Mouse (Mus musculus) c-Kit-negative CD71-positive TER-119-positive erythroid progenitor cells, embryonic 14.5 days (primary cell): Measurements from ENCODE around the gene Asz1.

Experiments
- DNase-seq: peaks from one replicate; pipeline ENCODE4 v3.0.0-alpha.2; 2013; ENCODE audit warnings: low read depth, low spot score

Asz1 gene

DNA sequence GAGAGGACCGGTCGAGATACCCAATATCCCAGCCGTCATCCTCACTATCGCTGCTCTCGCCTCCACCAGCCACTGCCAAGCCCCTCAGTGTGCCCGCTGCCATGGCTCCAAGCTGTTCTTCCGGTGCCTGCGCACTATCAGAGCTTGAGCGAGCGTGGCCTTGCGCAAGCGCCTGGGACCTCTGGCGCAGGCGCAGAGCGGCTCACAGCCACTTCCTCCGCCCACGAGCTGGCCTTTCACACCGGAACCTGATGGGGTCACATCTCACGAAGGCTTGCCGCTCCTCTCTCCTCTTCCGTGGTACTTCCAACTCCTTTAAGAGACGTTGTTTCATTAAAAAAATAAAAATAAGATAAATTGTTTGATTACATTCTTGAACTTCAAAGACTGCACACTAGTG, at the start of gene Asz1:
TSS of gene Asz1 (minus strand) at position 128 of the 400 bp plus-strand sequence.
- DNase-seq = no peak

DNA sequence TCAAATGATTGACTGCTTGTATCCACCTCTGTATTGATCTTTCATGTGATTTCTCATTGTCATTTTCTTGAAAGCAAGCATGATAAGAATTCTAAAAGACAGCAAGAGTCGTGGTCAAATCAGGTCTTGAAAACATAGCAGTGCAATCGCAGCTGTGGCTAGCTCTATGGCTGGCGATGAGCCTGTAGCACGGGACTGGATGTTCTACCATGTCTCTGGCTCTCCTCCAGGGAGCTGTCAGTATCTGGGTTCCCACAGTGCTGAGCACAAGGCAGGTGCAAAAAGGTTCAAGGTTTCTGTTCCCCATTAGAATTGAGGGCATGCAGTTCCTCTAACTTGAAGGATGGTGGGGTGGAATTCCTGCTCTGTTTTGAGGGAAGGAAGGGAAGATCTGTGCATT, 44.2 kb upstream of the Asz1 start:
- DNase-seq = no peak

DNA sequence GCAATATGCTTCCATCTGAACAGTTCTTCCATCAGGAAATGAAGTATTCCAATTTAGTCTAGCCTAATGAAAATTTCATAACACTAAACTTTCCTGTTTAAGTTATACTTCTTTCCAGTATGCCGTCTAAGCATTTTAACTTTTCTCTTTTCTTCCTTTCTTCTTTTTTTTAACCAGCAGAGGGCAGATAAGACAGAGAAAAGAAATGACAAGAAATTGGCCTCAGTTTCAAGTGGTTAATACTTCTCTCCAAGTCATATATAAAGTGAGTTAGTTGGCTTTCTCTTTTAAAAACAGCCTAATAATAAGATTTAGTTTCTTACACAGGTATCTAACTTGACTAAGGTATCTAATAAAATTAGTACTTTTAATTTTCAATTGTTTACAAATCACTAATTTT, 26.4 kb upstream of the Asz1 start:
- no peak for DNase-seq

DNA sequence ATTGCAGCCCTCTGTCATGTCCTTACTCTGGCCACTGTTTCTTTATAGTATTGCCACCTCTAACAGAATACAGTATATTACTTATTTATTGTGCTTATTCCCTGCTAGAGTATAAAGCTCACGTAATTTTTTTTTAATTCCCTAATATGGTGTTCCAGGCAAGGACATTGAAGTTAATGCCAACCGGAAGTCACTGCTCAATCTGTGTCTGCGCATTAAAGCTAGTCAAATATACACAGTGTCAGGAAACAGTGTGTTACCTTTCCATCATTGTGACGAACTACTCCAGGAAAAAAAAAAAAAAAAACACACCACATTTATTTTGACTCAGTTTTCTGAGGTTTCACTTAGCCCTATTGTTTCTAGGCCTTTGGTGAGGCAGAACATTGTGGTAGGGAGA, 19.2 kb upstream of the Asz1 start:
- no peak for DNase-seq

DNA sequence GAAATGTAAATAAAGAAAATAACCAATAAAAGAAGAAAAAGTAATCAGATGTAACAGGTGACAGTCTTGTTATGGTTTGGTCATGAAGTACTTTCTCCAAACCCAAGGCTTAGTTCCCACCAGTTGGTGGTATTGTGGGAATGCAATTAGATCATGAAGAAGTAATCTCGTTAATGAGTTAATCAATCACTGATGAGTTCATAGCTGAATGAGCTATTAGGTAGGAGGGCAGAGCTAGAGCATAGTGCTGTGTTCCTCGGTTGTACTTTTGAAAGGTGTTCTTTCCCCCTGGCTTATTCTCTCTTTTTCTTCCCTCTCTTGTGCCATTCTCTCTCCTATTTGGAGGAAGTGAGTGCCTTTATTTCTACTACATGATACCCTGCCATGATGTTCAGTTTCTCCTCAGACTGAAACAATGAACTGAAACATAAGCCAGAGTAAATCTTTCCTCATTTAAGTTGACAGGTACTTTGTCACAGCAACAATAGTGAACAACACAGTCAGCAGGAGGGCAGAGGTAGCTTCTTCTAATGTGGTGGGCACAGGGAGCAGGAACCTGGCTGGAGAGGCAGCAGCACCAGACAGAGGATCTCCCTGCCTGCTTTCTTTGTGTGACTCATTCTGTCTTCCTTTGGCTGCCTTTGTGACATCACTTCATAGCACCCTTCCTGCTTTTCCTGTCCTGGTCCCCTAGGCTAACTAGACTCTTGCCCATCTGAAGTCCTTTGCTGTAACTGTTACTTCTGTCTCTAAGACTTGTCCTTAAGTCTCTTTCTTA, 18.5 kb upstream of the Asz1 start:
- DNase-seq = no peak

DNA sequence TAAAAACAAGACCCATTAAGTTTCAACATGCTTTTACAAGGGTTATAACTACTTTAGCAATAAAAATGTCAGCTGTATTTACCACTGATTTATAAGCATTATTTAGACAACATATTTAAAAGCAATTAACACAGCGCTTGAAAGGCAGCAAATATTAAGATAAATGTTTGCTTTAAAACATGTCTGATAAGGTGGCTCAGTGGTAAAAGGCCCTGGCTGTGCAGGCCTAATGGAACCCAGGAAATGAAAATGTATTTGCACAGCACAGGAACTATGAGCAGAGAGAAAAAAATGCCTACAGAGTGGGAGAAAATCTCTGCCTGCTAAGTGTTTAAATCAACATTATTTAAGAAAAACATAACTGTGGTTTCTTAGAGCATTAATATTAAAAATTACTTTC, 12.0 kb downstream of the Asz1 start:
- no peak for DNase-seq

DNA sequence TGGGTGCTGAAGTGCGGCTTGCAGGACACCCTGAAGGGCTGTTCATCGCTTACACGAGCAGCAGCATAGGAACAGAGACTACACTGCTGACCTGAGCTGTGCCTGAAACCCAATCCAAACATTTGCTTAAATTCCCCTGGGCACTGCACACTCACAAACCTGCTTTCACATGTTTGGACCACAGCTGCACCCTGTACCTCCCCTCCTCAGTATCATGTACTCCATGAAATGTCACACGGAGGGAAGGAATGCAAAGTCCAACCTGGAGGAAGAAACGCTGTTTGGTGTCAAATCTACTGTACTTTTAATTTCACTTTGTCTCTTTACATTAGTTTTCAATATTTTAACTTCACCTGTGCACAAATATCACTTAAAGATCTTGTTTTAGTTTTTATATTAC, 19.8 kb downstream of the Asz1 start:
- no peak for DNase-seq

DNA sequence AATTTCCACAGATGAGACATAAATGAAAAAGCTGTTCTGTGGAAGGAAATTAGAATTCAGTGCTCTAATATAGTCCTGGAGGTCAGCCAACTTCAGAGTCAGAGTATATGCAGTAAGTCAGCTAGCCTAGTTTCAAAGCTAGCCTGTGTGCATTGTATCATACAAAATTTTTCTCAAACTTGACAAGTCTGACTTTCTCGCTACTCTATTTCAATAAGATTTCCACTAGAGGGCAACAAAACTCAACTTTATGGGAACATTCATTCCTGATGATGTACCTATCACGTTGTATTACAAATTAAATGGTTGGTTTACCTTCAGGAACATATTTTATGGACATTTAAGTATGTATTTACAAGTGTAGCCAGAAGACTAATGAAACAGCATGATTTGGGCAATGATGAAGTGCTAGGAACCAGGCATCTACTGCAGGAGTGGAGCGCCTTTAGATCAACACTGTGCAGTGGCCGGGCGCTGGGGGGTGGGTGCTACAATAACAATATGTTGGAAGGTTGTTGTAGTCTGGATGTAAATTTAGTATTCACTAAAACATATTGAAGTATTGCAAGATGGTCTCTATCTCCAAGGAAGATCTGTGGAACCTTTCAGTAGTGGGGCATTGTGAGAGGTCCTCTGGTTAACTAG, 21.6 kb downstream of the Asz1 start:
- DNase-seq = no peak

DNA sequence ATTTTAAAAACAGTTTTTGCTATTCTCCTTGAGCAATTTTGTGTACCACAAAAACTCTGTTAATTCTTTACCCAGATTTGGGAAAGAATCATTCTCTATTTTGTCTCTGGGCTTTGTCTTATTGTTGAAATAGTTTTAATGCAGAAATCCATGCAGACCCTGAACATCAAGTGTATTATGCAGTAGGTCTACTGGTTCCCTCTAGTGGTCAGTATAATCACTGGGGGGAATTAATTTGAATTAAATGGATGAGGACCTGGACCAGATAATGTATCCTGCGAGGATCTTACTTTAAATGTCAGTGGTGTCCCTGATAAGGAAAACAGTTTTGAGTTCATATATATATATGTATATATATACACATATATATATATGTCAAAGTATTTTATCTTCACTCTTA, 30.2 kb downstream of the Asz1 start:
- no peak for DNase-seq

DNA sequence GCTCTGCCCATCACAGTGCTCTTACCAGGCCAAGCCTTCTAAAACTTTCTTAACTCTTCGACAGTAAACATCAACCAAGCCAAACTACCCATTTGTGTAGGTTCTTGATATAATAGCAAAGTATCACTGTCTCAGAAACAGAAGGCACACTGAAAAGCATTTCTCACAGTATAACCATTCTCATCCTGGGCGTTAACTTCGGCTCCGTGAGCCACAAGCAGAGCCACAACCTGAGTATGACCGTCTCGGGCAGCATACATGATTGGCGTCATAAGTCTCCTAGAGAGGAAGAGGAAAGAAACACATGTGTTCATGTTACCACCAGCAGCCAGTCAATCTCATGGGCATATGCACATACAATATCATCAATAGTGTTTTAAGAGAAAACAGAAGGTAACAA, 31.9 kb downstream of the Asz1 start:
- no peak for DNase-seq

DNA sequence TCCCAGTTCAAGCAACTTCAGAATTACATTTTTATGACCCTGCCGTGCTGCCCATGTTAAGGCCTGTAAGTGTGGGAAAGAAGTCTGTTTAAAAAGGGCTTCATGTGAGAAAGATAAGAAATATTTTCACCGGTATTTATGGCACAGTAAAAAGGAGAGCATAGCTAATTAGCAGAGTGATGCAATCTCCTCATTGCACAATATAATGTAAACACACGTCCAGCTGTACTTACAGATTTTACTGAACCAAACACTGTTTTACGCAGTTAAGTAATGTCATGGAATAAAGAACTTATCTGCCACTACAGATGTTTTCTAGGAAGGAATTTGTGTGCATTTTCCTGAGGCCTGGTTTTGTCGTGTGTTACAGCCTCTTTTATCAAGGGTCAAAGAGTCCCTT, 32.3 kb downstream of the Asz1 start:
- DNase-seq = no peak

DNA sequence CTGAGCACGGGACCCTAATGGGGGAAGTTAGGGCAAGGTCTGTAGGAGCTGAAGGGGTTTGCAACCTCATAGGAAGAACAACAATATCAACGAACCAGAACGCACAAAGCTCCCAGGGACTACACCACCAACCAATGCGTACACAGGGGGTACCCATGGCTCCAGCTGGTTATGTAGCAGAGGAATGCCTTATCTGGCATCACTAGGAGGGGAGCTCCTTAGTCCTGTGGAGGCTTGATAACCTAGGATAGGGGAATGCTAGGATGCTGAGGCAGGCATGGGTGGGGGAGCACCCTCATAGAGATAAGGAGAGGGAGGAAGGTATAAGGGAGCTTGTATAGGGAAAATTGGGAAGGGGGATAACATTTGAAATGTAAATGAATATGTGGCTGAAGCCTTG, 51.0 kb downstream of the Asz1 start:
- no peak for DNase-seq

DNA sequence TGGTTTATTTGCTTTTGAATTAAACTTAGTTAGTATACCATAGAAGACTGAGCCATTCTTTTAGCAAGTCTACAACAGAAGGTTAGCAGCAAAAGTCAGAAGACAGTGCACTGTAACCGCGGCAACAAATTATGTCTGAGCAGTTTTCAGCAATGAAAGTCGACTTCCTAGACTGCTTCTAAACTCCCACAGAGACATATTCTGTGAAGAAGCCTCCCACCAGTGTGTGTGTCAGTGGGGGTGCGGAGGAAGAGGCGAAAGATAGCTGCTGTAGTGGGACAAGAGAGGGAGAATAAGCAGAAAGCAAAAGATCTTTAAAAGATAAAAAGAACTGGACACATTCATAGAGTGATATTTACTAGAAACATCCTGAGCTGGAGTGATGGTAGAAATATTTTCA, 57.2 kb downstream of the Asz1 start:
- DNase-seq = no peak

DNA sequence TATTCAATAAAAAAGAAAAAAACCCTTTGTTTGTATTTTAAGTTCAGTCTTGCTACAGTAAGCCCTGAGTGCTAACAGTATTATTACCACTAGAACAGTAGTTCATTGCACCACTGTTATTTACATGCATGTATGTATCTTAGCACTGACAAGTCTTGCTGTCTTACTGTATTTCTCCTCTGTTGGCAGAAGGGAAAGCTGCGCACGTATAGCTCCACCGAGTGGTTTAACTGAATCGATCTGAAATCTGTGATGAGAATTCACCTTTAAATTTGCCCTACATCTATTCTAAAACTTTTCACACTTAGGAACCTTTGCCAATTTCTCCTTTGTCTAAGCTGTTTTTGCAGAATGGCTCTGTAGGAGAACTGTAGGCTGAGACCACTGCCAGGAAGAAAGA, 64.6 kb downstream of the Asz1 start:
- no peak for DNase-seq

DNA sequence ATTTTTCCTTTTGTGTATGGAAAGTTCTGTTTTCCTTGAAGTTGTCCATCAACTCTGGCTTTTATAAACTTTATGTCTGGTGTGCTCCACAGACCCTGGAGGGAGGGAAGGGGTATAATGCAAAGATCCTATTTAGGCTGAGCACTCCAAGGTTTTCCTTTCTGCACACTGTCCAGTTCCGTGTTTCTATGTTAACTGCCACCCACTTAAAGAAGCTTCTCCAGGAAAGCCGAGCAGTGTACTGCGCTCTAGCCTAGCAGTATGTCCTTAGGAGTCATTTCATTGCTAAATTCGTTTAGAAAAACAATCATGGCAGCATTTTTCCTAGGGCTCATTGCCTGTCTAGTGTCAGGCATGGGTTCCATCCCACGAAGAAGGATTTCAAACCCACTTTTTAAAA, 65.7 kb downstream of the Asz1 start:
- no peak for DNase-seq

DNA sequence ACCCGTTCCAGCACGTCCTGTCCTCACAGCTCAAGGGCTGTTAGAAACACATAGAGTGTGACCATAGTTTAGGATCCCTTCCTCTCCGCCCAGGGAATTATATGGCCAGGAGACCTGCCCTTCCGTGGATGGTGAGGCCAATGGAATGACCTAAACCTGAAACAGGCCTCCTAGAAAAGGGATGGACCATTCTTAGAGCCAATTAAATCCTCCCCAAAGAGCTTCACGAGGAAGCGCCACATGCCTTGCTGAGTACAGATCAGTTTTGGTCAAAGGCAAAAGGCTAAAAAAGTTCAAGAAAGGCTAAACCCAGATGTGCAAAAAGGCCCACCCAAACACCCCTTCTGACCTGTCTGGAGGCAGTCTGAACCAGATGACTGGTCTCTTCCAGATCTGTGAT, 76.6 kb downstream of the Asz1 start:
- no peak for DNase-seq

DNA sequence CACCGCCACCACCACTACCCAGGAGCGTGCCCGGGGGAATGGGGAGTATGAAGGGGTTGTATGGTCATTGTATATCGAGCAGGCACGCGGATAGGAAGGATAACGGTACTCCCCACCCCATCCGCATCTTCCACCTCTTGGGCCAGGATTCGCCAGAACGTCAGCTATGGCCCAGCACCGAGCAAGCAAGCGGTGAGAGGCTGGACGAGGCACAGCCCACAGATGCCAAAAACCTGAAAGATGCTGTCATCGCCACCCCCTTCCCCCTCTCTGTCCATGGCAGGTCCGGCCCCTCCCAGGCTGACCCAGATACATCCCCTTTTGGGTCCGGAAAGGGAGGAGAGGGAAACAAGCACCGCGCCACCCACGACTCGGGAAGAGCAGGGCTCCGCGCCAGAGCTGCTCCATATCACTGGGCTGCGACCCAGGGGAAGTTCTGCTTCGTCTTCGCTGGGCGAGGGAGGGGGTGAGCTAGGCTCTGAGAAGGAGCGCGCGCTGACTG, 77.3 kb downstream of the Asz1 start:
- no peak for DNase-seq

DNA sequence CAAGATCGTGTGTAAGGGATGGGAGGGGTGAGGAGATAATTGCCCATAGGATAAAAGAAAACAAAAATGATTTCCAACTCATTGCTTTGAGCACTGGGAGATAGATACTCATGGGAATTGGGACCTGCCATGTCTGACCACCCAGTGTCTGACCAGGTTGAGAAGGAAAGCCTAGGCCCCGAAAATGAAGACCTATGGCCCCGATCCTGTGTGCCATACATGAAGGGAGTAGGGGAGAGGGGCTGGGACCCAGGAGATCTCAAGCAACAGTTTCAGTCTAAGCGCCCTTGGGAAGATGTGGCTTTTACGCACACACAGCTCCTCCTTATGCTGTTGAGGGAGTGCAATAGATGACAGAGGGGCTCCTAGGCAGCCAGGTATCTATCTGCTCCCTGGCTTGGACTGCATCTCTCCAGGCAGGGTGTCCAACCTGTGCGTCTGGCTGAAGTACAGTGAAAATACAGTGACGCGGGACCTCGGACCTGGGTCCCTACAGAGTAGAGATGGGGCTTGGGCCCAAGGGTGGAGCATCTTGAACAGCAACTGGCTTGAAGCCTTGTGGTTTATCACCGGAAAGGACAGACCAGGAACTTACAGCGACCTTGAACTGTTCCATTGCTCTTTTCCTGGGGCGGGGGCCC, 77.9 kb downstream of the Asz1 start:
- no peak for DNase-seq

DNA sequence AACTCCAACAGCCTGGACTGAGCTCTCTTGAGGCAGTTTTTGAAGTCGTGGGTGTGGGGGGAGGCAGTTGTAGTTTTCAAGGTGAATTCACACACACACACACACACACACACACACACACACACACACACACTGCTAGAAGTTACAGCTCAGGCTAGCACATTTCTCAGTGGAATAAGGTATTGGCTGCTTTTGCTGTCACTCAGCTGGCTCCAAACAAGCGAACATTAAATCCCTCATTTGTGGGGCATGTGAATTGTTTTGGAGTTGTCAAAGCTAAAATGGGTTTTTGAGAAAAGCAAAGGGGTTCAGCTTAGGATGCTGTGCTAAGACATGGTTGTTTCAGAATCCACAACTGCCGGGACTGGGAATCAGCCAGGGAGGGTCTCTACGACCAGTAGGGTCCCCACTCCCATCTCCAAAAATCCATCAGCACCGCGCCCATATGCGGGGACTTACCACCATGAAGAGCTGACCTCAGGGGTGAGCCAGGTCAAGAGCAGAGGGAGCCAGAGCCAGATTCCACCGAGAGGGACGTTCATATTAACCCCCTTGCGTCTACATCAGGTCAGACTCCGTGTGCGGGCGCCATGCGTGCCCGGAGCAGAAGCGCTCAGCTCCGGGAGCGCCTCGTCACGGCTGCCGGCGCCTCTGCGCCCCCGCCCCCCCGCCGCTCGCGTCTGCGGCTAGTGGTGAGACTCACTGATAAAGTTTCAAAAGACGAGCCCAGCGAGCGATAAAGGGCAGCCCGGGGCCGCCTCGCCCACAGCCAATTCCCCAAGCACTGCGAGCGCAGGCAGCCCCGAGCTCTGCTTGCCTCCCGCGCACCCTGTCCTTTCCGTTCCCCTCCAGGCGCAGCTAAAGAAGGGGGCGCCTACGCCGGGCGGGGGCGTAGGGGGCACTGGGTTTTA, 78.9 kb downstream of the Asz1 start, which contains the start of gene Wnt2:
TSS of gene Wnt2 (minus strand) at position 840 of the 911 bp plus-strand sequence.
- DNase-seq = no peak

DNA sequence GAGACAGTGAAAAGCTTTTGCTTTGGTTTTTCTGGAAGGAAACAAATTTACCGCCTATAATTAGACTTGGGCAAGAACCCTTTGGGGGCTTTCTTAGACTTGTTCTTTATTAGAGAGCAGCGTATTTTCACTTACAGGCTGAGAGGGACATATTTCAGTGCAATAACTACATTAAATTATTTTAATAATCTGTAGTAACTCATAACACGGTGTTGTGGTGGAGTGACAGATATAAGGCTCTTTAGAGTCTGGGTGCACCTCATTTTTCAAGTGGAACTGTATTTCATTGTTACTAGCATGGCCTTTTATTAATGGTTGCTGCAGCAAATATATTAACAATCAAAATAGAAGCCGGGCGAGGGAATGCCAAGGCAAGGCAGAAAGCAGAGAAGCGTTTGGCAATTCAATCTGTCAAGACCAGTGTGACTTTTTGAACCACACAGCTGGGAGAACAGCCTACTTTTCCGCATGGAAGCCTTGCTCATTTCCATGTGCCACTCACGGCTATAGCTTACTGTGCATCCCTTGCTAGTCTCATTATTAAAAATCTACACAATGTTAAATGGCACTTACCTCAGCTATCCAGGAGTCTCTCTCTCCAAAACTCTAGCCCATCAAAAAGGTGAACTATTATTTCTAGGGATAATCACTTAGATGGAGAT, 84.6 kb downstream of the Asz1 start:
- DNase-seq = no peak

DNA sequence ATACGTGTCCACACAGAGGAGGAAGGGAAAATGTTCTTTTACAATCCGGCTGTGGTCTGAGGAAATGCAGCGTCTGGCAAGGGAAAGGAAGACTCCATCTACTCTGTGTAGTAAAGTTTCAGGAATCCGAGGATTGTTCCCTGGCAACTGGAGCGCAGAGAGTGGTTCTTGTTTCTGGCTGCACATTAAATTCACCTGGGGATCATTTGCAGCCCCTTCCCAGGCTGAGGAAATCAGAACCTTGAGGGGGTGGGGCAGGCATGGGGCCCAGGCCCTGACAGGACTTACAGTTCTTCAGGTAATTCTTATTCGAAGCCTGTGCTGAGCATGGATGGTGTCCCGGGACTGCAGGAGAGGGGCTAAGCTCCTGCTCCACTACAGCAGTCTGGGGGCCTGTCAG, 95.5 kb downstream of the Asz1 start:
- no peak for DNase-seq
